15 mouse cellular contexts compared by ENCODE assay signal in genomic region chr15:59146586-59147085, GRCm38 (mm10).
DNase-seq lines count a peak whose midpoint lies in the region; ATAC-seq and TF ChIP-seq lines count a peak whose summit lies in the region.
"Had no signal": no experiment of that assay in that cellular context is flagged by ENCODE, and none has a peak within 500 bp of the region (broad histone marks: within the 10 kb centered on the region; RNA-seq: fewer than 3 reads in every experiment).

No protein-coding gene starts in this region.

- TF ChIP-seq CTCF in kidney, postnatal 0 days (IDR thresholded peaks at IDR 0.05; ENCODE audit: low read depth), result no peak

- no peak for DNase-seq in forebrain, embryonic 10.5 days (ENCODE audit: extremely low spot score, low spot score)
- no peak for DNase-seq in kidney, postnatal 0 days (ENCODE audit: low spot score)
- no peak for DNase-seq in kidney, postnatal 25 days
- DNase-seq in R1 (ENCODE audit: low read depth, low spot score), result peak; percentile 36
- peak; percentile 40 for DNase-seq in limb, embryonic 10.5 days (ENCODE audit: low spot score)
- no peak for DNase-seq in cerebellum, adult 11 months
- DNase-seq: cerebellum, adult 18-20 months; gastrocnemius, postnatal 36 days; heart, postnatal 36 days; kidney, adult 8-10 months had no signal

- WGBS in forebrain, embryonic 10.5 days, result 33% methylated on average over 9 of the region's 11 CpGs
- WGBS in forebrain, embryonic 16.5 days, result 33% methylated on average over 9 of the region's 11 CpGs
- 27% methylated on average over 9 of the region's 11 CpGs for WGBS in kidney, postnatal 0 days
- 16% methylated on average over 10 of the region's 11 CpGs for WGBS in limb, embryonic 10.5 days

- no peak overlapping the region for H3K4me2 ChIP-seq in forebrain, embryonic 16.5 days (ENCODE audit: low read length)
- H3K4me2 ChIP-seq in kidney, postnatal 0 days (ENCODE audit: low read length), result no peak overlapping the region
- H3K4me2 ChIP-seq: embryonic facial prominence, embryonic 15.5 days; stomach, embryonic 15.5 days had no signal

- no peaks in the 10 kb centered on the region for H3K27me3 ChIP-seq in forebrain, embryonic 10.5 days (ENCODE audit: poor library complexity, severe bottlenecking)
- H3K27me3 ChIP-seq in forebrain, embryonic 16.5 days (replicated peaks; ENCODE audit: control insufficient read depth, insufficient read depth, low read length), result no peaks in the 10 kb centered on the region
- H3K27me3 ChIP-seq in kidney, postnatal 0 days (ENCODE audit: insufficient read depth, low read length), result no peaks in the 10 kb centered on the region
- no peaks in the 10 kb centered on the region for H3K27me3 ChIP-seq in limb, embryonic 10.5 days (ENCODE audit: low read depth, poor library complexity, severe bottlenecking)
- H3K27me3 ChIP-seq: embryonic facial prominence, embryonic 15.5 days; stomach, embryonic 15.5 days had no signal

- no peak overlapping the region for H3K9ac ChIP-seq in forebrain, embryonic 16.5 days (replicated peaks; ENCODE audit: low read depth, low read length)
- no peak overlapping the region for H3K9ac ChIP-seq in kidney, postnatal 0 days (ENCODE audit: low read depth, low read length)
- H3K9ac ChIP-seq: embryonic facial prominence, embryonic 15.5 days; liver, embryonic 14.5 days; stomach, embryonic 15.5 days had no signal

- peak overlapping the region; percentile 73; the same call in 1 of the 2 replicates for H3K27ac ChIP-seq in forebrain, embryonic 10.5 days
- no peak overlapping the region for H3K27ac ChIP-seq in forebrain, embryonic 16.5 days (ENCODE audit: low read length)
- no peak overlapping the region for H3K27ac ChIP-seq in kidney, postnatal 0 days
- H3K27ac ChIP-seq in limb, embryonic 10.5 days, result peak overlapping the region; percentile 75
- H3K27ac ChIP-seq: embryonic facial prominence, embryonic 15.5 days; liver, embryonic 14.5 days; stomach, embryonic 15.5 days had no signal

- H3K36me3 ChIP-seq in forebrain, embryonic 10.5 days (replicated peaks), result no peaks in the 10 kb centered on the region
- no peaks in the 10 kb centered on the region for H3K36me3 ChIP-seq in forebrain, embryonic 16.5 days (ENCODE audit: control insufficient read depth, insufficient read depth)
- no peaks in the 10 kb centered on the region for H3K36me3 ChIP-seq in kidney, postnatal 0 days (ENCODE audit: insufficient read depth, low read length)
- no peaks in the 10 kb centered on the region for H3K36me3 ChIP-seq in limb, embryonic 10.5 days
- H3K36me3 ChIP-seq: embryonic facial prominence, embryonic 15.5 days; stomach, embryonic 15.5 days had no signal

- ATAC-seq in forebrain, embryonic 16.5 days, result no peak
- 0 out of 2 replicates have a peak, but pooled peaks have one; percentile 29 for ATAC-seq in kidney, postnatal 0 days (replicated peaks; ENCODE audit: low FRiP score, low read depth)
- ATAC-seq in megakaryocyte, adult 5-6 weeks (ENCODE audit: poor library complexity, severe bottlenecking), result no peak

- H3K4me3 ChIP-seq in forebrain, embryonic 10.5 days, result no peak overlapping the region
- no peak overlapping the region for H3K4me3 ChIP-seq in forebrain, embryonic 16.5 days (replicated peaks; ENCODE audit: low read length)
- no peak overlapping the region for H3K4me3 ChIP-seq in kidney, postnatal 0 days (replicated peaks; ENCODE audit: low read depth, low read length)
- H3K4me3 ChIP-seq in limb, embryonic 10.5 days, result peak overlapping the region; percentile 29; the same call in 1 of the 2 replicates
- H3K4me3 ChIP-seq: embryonic facial prominence, embryonic 15.5 days; stomach, embryonic 15.5 days had no signal

- peaks cover 15% of the 10 kb centered on the region for H3K4me1 ChIP-seq in forebrain, embryonic 10.5 days
- peaks cover 2% of the 10 kb centered on the region; the same call in 1 of the 2 replicates for H3K4me1 ChIP-seq in forebrain, embryonic 16.5 days (replicated peaks; ENCODE audit: control insufficient read depth, insufficient read depth, low read length)
- H3K4me1 ChIP-seq in kidney, postnatal 0 days (replicated peaks; ENCODE audit: insufficient read depth, low read length), result no peaks in the 10 kb centered on the region; the same call in 1 of the 2 replicates
- H3K4me1 ChIP-seq in limb, embryonic 10.5 days, result peaks cover 12% of the 10 kb centered on the region

- H3K9me3 ChIP-seq in forebrain, embryonic 10.5 days, result no peaks in the 10 kb centered on the region
- H3K9me3 ChIP-seq in forebrain, embryonic 16.5 days (ENCODE audit: control insufficient read depth, low read length), result no peaks in the 10 kb centered on the region
- H3K9me3 ChIP-seq in kidney, postnatal 0 days (replicated peaks; ENCODE audit: low read length), result no peaks in the 10 kb centered on the region
- H3K9me3 ChIP-seq in limb, embryonic 10.5 days (replicated peaks), result no peaks in the 10 kb centered on the region
- H3K9me3 ChIP-seq: embryonic facial prominence, embryonic 15.5 days; stomach, embryonic 15.5 days had no signal

Comparison
In these comparisons a context has a peak if more than half of its experiments do, and no peak if none do; other contexts are left out.
1. H3K27ac ChIP-seq: peak in forebrain, embryonic 10.5 days (single experiment) and limb, embryonic 10.5 days (single experiment); none in forebrain, embryonic 16.5 days (single experiment) and kidney, postnatal 0 days (single experiment).
2. DNase-seq: peak in R1 (single experiment) and limb, embryonic 10.5 days (single experiment); none in forebrain, embryonic 10.5 days (single experiment), kidney, postnatal 0 days (single experiment), kidney, postnatal 25 days (0 of 2) and cerebellum, adult 11 months (single experiment).